Mouse (Mus musculus) urinary bladder, postnatal 10 days (tissue): ENCODE results near the gene Fam8a1.
A peak's percentile ranks its signal among the peaks of the same experiment; 100 is the strongest.

ENCODE experiments used
- DNase-seq: peaks from one replicate; pipeline ENCODE4 v3.0.0; 2022; ENCODE audit warnings: low spot score

The Fam8a1 gene

GRCm38 (mm10) chr13:46677721-46678120 lies 8.4 kb downstream of the Fam8a1 start:
- no peak for DNase-seq

DNA sequence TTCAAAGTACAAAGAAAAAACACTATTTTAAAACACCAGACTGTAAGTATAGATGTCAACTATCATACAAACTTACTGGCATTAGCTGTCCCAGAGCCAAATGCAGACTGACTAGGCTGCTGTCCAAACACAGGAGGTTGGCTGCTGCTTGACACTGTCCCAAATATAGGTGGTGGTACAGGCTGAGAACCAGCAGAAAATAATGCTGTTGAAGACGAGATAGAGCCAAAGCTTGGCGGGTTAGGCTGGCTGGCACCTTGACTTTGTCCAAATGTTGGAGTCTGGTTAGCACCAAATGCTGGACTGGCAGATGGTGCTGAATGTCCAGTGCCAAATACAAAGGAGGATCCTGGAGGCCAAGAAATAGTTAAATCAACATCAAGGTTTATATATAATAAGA lies 13.6 kb downstream of the Fam8a1 start:
- no peak for DNase-seq

- DNase-seq = no peak
These were observed 14.0 kb downstream of the Fam8a1 start for GRCm38 (mm10) chr13:46683370-46683769.

DNA sequence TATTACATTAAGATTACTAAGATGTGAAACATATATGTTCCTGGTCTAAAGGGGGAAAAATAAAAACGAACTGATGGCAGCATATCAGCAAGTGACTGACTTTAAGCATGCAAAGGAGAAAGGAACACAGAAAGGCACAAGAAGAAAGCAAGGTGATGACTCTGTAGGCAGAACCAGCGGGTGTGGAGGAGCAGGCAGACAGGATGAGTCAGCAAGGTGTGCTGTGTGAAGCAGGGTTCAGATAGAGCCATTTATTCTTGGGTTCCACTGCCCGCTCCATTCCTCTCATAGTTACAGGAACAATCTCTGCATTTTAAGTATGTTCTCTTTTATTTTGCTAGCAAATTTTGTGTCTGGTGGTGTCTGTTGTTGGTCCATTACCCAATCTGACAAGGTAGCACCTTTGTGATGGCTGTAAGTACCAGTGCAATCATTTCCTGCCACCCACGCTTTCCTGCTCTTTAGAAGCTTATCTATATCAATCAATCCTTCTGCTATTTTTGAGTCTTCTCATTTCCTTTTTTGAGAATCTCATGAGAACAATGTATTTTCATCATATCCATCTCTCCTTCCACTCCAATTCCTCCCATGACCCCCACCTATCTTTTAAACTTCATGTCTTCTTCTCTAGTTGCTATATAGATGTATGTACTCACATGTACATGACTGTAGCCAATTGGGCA lies 21.4 kb downstream of the Fam8a1 start:
- DNase-seq = no peak

DNA sequence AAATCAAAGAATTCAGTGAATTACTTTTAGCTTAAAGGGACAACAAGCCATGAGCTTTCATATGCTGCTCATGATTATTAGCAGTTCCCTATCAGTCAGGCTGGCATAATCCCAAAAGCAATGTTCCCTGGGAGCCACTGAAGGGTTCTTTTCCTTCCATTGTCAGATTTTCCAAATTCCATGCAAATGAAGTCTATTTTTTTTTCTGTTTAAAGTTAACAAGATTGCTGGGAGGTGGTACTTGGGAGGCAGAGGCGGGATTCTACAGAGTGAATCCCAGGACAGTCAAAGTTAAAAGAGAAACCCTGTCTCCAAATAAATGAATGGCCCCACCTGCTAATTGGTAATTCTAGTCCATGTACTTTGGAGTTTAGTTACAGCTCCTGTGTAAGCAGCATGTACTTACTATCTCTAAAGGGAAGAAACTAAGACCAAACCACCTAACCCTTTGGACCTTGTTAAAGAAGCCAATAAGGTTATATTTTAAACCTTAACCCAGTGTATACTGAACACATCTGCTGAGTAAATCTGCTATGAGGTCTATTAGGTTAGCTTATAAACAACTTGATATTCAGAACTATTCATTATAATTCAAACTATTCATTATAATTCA lies 26.1 kb downstream of the Fam8a1 start:
- no peak for DNase-seq

GRCm38 (mm10) chr13:46695932-46696331 lies 26.6 kb downstream of the Fam8a1 start:
- DNase-seq = no peak

GRCm38 (mm10) chr13:46696788-46697187 lies 27.5 kb downstream of the Fam8a1 start:
- no peak for DNase-seq

GRCm38 (mm10) chr13:46699372-46699771 lies 30.1 kb downstream of the Fam8a1 start:
- no peak for DNase-seq

GRCm38 (mm10) chr13:46701486-46701885 lies 32.2 kb downstream of the Fam8a1 start:
- no peak for DNase-seq

DNA sequence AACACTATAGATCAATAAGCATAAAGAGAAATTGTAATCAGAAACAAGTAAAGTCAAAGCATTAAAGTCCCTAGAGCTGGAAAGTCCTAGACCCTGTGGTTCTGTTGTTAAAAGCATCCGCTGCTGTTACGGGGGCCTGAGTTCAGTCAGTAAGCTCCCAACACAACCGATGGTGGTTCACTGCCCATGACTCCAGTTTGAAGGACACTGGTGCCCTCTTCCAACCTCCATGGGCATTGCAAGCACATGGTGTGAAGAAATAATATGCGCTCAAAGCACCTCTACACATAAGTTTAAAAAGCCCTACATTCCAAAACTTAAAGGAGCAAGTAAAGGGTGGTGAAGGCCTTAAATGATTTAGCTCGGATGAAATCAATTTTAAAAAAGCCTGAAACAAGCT lies 33.8 kb downstream of the Fam8a1 start:
- no peak for DNase-seq

GRCm38 (mm10) chr13:46713486-46713885 lies 44.2 kb downstream of the Fam8a1 start:
- DNase-seq = no peak

DNA sequence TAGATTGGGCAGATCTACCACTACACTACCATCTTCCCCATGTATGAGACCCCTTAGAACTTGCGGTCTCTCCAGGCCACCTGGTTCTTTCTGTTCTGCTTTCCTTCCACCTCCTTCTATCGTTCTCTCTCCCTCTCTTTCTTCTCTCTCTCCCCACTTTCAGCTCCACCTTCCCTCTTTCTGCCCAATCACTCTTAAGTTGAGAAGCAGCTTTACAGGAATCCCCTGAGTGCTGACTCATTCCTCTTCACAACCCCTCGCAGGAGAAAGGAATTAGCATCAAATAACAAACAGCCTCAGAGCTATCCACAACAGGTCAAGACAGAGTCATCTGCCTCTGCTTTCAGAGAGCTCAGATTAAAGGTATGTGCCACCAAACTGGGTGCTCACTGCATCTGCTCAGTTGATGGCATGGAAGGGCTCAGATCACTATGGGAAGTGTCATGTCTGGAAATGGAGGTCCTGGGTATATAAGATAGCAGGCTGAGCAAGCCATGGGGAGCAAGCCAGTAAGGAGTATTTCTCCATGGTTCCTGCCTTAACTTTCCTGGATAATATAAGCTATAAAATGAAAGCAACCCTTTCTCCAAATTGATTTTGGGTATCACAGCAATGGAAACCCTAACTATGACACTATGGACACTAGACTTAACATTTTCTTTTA lies 46.8 kb downstream of the Fam8a1 start:
- DNase-seq = no peak

GRCm38 (mm10) chr13:46718893-46719400 lies 49.6 kb downstream of the Fam8a1 start:
- no peak for DNase-seq

DNA sequence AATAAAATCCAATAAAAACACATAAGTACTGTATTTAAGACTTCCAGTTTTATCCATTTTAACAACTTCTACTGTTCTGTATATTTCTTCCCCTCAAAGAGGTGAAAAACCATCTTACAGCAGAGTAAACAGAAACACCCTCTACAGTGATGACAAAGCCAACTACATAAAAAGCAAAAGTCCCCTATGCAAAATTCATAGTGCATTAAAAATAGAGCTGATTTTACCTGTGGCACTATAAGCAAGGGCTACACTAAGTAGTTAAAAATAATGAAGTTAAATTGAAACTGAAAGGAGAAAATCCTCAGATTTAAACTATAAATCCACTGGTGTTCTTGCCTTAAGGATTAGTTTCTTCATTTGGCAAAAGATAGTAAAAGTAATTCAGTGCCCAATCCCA lies 51.7 kb downstream of the Fam8a1 start:
- DNase-seq = no peak

DNA sequence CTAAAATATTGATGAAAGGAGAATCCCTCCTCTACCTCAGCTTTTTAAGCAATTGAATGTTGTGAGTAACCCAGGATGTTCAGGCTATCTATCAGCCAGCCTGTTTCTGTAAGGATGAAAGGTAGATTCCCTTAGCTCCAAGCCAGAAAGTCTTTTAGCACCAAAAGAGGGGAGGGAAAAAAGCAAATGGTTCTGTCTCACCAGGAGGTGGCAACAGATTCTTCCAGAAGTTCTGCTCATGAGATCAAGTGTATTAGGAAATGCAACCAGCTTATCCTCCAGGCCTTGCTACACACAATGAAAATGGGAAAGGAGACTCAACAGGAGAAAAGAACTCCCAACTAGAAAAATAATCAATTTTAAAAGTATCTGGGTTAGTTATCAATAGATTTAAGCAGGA lies 55.0 kb downstream of the Fam8a1 start:
- DNase-seq = no peak

DNA sequence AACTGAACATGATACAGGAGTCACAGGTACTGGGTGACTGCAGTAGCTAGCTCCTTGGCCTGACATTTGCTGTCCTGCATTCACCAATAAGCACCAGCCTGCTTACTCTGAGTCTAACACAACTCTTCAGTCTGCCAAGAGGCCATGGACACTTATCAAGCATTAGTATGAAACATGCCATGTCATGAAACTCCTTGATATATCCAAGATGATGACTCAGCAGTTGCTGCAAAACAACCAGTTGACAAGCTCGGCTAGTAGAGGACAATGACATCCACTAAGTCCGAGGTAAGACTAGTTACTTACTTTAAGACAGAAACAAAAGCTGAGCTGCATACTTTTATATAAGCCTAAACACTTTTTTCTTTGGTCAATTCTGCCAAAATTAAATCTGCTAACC lies 55.9 kb downstream of the Fam8a1 start:
- DNase-seq = no peak

GRCm38 (mm10) chr13:46726288-46727037 lies 57.1 kb downstream of the Fam8a1 start:
- no peak for DNase-seq

DNA sequence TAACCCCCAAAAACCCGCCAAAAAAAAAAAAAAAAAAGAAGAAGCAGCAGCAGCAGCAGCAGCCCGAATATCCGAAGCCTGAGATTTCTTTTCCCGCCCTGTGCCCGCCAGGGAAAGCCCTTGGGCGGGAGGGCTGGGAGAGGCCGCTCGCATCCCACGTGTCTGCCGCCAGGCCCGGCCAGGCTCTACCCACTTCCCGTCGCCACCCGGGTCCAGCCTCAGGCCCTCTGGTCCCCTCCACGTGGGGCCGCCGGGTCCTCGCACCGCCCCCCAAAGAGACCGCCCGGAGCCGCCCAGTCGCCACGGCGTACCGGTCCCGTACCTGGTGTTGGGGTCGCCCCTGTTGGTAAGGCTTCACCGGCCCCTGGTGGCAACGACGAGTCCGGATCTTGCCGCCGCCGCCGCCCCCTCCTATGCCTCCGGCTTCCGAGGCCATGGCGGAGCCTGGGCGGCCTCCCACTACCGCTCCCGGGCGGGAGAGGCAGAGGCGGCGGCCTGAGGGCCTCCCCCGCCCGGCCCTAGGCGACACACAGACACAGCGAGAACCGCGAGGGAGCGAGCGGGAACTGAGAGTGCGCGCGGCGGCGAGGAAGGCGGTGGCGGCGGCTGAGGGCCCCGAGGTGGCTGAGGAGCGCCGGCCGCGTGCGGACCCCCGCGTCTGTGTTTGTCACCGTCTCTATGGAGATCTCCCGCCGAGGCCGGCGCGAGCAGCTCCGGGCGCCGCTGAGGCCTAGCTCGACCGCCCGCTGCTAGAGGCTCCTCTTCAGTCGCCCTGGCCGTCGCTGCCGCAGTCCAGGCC lies 57.9 kb downstream of the Fam8a1 start:
- peak; percentile 17 for DNase-seq
